Mouse (Mus musculus) testis, postnatal 14 days (tissue): ENCODE measurements at regions not wholly inside any gene's neighbourhood (a gene's known extent, or its start where the extent isn't known, plus 50 kb on each side); places are given as distances from the start of the nearest gene placed in this dataset.

Source experiments
- DNase-seq: peaks from one replicate; pipeline ENCODE4 v3.0.0; 2021; ENCODE audit warnings: low spot score

DNA sequence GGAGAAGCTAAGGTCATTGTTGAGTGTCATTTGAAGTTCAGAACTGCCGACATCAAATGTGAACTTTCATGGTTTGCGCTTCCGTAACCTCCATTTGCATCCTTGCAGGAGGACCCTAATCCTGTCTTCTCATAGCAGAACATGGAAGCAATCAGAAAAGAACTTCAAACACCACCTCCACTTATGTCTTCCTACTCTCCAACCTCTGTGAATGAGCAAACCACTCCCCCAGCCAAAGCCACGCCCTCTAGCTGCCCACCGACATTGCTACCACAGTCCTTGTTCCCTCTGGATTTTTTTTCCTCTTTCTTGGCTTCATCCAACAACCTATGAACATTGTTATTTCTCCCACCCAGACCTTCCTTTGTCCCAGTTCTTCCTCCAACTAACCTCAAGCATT lies 149.9 kb downstream of the Kdr start:
- DNase-seq, result no peak

DNA sequence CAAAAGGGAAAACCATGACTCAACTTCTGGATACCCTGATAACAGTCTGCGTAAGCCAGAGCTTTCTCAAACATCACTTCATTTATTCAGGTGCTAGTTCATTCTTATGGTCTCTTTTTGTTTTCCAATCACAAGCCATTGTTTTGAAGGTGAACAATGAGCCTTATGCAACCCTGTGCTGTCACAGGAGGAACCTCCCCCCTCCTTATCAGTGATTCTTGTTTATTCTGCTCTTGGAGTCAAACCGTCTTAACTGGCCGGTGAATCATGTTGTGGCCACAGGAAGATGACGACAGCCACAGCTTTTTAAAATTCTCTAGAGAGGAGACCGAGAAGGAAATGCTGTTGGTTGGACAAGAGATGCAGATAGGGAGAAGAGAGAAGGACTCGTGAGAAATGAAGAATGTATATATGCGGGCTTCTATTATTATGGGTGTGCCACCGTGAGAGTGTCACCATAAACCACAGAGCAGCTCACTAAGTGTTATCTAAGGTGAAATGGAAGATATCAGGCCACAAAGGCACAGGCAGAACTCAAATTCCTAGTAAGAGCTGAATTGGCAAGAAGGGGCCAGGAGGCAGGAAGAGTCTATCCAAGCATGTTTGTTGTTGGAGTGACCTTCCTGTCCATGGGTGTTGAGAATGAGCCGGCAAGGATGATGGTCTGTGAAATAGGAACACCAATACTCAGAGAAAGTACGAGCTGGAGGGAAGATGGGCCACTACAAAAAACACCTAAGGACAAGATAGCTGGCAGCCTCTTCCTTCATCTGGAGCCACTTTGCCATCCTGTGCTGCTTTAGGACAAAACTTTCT lies 151.8 kb downstream of the Kdr start:
- no peak for DNase-seq

DNA sequence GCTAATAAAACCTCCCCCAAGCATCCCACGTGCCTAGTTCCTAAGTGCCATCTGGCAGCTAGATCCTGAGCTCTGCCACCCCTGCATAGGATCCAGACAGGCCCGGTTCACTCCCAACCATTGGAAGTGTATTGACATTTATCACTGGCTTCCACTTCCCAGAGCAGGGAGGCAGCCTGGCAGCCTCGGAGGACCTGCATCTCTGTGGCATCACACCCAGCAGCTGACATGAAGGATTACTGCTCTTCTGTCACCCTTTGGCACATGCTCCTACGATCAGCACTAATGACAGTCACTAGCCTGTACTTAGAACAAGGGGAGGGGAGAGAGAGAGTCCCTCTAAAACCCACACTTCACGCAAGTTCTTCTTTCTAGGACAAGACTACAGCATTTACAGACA lies 152.7 kb downstream of the Kdr start:
- no peak for DNase-seq

DNA sequence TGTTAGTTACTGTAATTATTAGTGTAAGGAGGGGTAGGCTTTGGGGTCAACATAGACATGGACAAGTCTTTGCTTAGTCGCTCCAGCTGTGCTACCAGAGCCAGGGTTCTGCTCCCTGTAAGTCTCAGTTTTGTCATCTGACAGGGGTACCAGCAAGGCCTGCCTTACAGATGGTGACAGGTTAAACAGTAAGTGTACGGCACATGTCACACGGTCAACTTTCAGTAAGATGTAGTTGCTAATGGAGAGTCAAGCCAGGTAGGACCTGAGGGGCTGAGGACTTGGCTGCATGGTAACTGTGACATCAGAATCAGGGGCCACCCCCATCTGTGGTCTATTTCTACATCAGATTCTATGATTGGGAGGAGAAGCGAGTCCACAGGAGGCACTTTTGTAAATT lies 153.6 kb downstream of the Kdr start:
- no peak for DNase-seq

DNA sequence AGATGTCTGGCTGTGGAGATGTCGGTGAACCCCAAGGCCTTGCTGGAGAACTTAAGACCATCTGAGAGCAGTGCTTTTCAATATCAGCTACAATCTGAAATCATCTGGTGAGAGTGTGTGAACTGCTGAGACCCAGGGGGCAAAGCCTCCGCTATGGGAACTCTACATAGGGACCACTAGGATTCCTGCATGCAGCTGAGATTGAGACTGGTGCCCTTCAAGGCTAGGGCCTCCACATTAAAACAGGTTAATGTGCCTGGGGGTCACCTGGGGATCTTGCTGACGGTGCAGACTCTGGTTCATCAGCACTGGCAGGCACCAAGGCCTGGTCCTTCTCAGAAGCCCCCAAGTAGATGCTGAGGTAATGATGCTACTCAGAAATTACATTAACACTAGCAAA lies 154.6 kb downstream of the Kdr start:
- no peak for DNase-seq

DNA sequence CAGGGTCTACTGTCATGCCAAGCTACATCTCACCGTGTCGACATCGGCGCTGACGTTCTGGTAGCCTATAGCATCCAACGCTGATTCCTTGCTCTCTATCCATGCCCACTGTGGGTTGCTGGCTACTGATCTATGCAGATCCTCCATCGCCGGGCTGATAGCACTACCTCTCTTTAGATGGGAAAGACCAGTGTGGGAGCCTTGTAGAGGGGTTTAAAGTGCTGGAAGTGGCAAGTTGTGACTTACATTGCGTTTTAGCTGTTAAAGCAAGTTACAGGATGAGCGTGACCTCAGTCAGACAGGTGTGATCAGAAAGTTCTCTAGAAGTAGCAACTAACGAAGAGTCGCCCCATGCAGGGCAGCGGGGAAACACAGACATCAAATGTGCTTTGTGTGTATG lies 160.9 kb downstream of the Kdr start:
- no peak for DNase-seq

DNA sequence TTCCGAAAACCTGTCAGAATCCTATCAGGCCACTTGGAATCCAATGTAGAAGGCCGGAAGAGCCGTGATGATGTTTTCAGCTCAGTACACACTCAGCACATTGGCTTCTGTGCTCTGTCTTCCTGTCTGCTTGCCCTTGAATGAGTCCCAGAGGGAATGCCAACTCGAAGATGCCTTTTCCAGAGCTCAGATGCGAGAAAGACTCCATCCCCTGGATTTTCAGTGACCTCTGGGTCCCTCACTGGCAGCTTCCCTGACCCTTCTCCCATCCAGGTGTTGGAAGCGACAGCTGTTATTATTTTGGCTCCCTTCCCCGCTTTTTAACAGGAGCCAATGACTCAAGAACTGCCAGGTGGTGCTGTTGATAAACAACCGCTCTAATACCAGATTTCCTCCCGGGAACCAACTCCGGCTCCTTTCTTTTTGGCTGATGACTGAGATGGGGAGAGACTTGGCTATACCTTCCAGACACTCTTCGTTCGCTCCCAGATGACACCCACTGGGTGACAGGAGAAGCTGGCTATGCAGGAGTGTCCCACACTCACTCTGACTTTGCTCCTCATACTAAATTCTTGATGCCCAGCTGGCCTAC lies 163.8 kb downstream of the Kdr start:
- no peak for DNase-seq

DNA sequence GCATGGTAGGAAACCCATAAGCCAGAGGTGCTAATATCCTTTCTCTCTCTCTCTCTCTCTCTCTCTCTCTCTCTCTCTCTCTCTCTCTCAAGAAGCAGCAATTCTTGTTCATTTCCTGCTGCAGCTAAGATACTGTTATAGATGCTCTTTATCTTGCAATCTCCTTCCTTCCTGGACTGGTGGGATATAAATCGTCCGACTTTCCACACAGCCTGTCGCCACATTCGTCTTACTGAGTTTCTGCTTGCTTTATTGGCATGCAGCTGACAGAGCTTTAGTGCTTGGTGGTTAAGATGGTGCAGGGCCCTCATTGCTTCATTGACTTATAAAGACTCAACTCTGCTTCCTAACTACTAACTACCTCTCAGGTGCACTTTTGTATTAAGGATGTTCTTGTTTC lies 165.6 kb downstream of the Kdr start:
- DNase-seq, result no peak

DNA sequence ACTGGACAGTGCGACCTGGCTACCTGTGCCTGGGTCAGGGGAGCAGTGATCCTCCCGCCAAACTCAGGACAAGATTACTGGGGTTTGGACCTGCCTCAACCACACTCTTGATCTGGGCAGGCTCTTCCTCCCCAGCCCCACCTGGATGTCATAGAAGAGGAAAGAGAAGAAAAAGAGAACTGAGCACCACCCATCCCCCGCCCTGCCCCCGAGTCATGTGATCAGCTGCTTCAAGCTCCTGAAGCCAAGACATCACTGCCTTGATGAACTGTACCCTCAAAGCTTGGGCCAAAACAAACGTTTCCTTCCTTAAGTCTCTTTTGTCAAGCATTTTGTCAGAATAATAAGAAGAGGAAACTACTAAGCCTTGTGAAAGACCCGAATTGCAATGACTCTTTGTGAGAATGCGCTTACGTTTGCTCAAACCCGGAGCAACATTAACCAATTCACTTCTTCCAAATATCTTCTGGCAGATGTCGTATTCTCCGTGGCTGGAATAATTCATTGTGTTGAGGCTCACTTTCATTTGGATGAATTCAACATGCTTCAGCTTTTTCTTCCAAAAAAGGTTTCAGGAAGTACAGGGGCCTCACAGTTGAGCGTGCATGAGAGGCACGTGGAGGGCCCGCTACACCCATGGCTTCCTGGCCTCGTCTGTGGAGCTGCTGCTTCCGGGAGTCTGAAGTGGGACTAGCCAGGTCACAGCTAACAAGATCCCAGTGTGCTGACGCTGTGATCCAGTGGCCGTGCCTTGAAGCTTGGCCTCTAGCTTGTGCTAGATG lies 169.5 kb downstream of the Kdr start:
- no peak for DNase-seq

DNA sequence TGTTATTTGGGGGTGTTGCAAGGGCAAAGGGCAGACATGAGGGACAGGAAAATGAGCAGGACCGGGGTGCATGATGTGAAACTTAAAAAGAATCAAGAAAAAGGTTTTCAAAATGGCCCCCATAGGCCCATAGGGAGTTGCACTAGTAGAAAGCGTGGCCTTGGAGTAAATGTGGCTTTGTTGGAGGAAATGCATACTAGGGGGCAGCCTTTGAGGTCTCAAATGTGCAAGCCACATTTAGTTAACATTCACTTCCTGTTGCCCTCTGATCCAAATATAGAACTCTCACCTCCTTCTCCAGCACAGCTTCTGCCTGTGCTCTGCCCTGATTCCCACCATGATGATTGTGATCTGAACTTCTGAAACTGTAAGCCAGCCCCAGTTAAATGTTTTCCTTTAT lies 173.2 kb downstream of the Kdr start:
- no peak for DNase-seq

DNA sequence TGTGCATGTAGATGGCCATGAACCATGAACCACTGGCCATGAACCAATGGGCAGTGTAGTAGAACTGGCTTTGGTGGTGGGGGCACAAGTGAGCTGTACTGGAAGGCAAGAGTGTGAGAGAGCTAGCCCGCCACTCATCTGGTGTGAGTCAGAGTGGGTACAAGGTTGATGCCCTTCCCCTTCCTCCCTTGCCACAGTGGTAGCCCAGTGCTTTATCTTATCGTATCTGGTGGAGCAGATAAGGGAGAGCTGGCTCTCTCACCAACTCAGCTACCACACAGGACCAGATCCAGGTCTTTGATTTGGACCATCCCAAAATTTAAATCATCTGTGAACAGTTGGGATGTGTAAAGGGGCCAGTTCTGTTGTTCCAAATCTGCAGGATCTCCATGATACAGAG lies 173.9 kb downstream of the Kdr start:
- no peak for DNase-seq

DNA sequence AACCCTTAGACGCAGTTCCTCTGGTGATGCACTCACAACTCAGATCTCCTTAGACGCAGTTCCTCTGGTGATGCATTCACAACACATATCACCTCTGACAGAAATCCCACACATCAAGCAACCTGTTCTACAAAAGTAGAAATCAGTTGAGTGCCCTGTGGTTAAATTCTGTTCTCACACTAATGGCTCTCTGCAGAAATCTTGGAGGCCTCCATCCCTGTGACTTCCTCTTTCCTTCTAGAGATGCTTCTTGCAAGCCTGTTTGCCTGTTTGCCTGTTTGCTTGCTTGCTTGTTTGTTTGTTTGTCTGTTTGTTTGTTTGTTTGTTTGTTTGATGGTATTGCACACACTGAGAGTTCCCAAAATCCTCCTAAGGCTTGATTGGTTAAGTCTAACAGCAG lies 175.2 kb downstream of the Kdr start:
- no peak for DNase-seq

DNA sequence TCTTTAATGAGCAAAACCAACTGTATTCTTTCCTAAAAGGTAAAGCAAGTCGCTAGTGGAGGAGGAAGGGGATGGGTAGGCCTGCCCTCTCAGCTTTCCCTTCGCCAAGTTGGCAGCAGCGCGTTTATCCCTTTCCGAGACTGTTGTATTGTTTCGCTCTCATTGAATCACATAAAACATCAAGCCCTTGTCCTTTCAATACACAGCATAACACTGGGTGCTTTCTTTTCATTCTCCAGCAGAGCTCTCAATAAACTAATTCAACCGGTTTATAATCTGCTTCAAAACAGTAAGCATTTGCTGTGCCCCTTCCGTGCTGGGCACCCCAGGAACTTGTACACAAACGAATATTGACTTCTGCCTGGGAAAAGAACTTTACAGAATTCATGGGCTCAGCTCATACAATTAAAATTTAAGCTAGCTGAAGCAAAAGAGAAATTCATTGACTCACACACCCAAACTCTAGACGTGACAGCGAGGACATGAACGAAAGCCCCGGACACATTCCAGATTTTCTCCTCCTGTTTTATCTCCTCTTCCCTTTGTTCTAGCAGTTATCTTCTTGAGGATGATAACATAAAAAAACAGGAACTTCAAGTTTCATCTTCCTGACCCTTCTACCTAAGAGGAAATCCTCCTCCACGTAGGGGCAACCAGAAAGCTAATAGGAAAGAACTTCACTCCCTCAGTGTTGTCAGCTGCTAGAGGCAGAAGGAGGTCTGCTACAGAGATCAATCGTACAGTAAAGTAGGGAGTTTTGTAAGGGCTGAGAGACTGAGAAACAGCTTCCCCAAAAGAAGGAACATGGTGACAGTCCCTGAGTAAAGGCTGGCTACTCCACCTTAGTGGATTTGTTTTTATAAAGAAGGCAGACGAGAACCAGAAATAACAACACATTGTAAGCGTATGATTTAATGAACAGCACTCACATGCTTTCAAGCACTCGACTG lies 177.9 kb downstream of the Kdr start:
- no peak for DNase-seq

DNA sequence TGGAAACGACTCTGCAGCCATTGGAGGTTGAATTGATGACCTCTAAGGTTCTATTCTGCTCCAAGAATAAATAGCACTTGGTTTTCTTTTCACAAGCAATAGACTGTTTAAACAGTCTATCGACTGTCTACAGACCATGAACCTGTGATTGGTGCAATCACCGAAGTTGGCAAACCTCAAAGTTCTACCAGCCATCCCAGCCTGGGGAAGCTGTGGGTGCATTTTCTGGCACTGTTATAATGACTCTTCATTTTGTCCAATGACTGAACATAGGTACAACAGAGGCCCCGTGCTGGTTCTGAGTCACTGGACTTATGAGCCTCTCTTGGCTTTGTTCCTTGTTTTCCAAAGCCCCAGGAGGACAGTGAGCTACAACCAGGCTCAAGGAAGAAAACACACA lies 178.6 kb downstream of the Kdr start:
- DNase-seq, result no peak

DNA sequence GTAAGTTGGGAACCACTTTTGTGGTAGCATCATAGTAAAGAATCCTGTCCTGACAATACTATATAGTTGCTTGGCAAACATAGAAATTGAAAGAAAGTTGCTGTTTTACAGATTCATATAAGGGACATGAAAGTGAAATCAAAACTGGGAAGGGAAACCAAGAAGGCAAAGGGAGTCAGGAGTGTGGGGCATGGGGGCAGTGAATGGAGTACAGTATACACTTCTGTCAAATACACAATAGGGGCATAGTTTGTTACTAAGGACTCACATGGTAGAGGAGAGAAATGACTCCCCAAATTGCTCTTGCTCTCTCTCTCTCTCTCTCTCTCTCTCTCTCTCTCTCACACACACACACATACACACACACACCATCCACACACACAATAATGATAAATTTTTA lies 185.1 kb downstream of the Kdr start:
- DNase-seq, result no peak

DNA sequence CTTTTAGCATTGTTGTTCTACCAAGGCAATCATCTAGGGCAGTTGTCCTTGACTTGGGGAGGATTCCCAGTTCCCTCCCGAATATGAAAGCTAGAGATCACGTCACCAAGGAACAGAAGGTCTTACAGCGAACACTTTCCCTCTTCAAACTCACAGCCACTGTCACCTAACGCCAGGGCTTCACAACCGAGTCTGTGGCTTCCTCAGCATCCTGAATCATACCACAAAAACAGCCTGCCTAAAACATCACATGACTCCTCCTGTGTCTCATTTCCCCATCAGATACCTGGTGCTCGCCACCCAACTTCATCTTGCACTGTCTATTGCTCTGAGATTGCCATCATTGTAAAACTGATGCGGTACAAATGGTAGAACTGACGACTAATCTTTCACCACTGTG lies 186.5 kb downstream of the Kdr start:
- no peak for DNase-seq

DNA sequence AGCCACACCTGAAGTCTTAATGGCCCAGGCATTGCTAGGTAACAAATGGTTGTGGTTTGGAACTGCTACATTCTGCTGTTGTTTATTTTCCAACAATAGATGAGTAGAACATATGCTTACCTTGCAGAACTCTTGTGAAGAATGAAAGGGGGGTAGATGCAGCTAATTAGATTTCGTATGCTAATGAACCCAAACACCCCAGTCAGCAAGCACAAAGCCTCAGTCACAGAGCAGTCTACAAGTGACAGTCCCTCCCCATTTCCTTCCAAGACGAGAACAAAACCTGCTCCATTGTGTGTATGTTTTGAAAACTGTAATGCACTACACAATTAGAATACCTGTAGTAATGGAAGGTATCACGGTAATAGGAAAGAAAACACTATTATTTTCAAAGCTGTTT lies 190.2 kb downstream of the Kdr start:
- DNase-seq, result no peak

DNA sequence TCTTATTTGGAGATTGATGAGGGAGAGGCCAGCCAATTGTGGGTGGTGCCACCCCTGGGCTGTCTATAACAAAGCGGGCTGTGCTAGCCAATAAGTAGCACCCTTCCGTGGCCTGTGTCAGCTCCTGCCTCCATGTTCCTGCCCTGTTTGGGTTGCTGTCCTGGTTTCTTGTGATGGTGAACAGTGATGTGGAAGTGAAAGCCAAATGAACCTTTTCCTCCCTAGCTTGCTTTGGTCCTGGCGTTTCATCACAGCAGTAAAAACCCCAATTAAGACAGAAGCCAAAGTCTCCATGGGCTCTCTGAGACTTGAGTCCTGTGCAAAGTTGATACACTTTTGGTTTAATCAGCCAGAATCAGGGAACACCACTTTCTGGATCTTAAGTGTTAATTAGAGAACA lies 192.1 kb downstream of the Kdr start:
- DNase-seq, result no peak

DNA sequence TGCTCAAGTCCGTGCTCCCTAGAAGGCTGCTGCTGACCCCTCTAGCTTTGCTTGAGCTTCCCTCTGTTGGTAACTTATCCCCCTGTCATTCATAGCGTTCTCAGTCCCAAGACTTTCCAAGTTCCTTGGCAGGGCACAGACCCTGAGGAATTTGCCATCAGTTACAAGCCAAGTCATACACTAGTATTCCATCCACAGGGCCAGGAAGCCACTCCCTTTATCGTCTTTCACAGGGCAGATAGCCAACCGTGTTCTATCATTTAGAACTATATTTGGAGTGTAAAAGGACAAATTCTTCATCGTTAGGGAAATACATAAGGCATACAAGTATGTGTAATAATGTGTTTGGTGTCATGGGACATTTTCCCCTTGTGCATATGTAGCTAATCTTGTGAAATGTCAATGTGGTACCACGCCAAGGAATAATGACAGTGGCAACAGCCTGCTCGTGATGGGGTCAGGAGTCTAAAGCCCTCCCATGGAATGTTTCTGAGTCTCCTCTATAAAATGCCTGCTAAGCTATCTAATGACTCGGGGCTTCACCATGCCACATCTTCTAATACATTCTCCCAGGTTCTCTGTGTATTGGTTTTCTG lies 193.2 kb downstream of the Kdr start:
- no peak for DNase-seq

DNA sequence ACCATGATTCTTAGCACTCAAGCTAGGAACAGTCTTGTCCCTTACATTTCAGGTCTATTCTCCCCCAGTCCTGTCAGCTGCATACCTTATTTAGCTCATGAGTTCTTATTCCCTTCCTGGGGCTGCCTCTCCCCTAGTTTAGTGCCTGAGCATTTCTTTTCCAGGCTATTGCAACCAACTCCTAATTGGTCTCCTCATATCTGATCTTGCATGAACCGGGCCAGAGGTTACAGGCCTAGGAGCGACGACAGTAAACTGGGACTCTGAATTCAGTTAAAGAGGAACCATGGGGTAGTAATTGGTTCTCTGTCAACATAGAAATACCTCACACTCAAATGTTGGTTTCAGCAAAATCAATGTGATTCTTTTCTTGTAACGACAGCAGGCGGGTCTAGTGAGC lies 195.9 kb downstream of the Kit start:
- DNase-seq, result no peak

DNA sequence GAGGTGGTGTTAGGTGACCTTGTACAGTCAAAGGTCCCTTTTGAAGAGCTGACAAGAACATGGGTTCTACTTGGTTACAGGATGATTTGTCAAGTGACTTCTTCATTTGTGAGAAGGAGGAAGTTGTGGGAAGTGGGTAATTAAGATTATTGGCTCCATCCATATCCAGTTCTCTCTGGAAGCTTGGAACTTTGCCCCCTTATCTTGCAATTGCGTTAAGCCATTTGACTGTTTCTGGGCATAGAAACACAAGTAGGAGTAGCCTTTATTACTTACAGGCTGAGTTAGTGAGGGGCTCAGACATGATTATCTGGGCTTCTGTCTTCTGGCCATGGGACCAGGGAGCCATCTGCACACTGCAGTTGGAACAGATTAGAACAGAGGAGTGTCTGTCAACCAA lies 192.5 kb downstream of the Kit start:
- DNase-seq, result no peak

DNA sequence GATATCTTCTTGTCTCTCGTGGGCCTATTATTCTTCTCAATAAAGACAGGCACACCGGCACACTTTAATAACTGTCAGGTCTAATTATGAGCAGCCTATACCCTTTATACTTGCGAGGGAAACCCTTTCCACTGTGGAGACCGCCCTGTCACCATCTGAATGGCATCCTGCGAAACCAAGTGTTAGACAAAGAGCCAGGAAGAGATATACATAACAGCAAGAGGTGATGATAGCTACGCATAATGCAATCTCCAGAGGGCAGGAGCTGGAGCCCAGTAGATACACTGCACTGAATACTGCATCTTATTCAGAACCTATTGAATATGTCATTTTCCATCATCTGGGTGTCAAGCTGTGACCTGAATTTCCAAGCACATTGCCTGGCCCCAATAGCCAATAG lies 187.7 kb downstream of the Kit start:
- DNase-seq, result no peak
